Mouse (Mus musculus): Measurements from ENCODE around the gene Plekhg1. TPM values are rescaled to one million over a fixed set of nuclear protein-coding genes. Genes with fewer than 3 reads are reported as not detected.

The Plekhg1 gene
- polyA plus RNA-seq, 1 experiment from 2014 or later, result 19.3 TPM

DNA sequence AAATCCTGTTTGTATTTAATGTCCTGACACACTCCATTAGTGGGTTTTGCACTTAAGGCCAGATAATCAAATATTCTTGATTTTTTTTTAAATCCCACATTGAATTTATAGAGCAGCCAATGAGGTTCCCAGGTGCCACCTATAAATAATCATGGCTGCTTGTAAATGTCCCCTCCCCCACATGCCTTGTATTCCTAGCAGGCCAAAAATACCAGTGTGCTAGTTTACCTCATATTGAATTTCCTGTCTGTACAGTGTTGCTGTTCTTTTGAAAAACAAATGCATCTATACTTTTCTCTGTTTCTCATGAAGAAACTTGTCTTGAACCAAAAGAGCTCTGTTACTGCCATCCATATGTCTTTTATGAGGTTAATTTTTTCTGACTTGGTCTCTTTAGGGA, 59.3 kb downstream of the Plekhg1 start:
- Histone ChIP-seq H3K36me3 (no peaks in the 10 kb centered on the region), H3K4me2 (no peak overlapping the region), H3K9me3 (no peaks in the 10 kb centered on the region), H3K4me3 (no peak overlapping the region), H3K27ac (no peak overlapping the region), H3K27me3 (no peaks in the 10 kb centered on the region), H3K4me1 (0 out of 2 replicates have a peak, but pooled peaks cover 2% of the 10 kb centered on the region), H3K9ac (no peak overlapping the region)
- ATAC-seq (ENCODE audit: insufficient number of reproducible peaks, low FRiP score, low TSS enrichment, low read depth), result no peak

DNA sequence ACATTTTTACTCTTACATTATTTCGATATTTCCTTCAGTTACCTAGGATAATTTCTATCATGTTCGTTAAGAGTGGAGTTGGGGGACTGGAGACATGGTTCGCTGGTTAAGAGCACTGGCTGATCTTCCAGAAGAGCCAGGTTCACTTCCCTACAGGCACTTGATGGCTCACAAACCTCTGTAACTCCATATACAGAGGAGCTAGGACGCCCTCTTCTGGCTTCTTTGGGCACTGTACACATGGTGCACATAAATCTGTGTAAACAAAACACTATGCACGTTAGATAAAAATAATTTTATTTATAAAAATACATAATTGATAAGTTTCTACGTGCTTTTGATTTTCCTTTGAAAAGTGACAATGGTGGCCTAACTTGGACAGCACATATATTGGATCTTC, 61.1 kb downstream of the Plekhg1 start:
- Histone ChIP-seq H3K27me3 (no peaks in the 10 kb centered on the region), H3K36me3 (no peaks in the 10 kb centered on the region), H3K9me3 (no peaks in the 10 kb centered on the region), H3K27ac (no peak overlapping the region), H3K4me1 (0 out of 2 replicates have a peak, but pooled peaks cover 2% of the 10 kb centered on the region), H3K9ac (no peak overlapping the region), H3K4me3 (no peak overlapping the region), H3K4me2 (no peak overlapping the region)
- 82% methylated on average over 6 of the region's 6 CpGs for WGBS
- ATAC-seq (ENCODE audit: insufficient number of reproducible peaks, low FRiP score, low TSS enrichment, low read depth), result no peak

DNA sequence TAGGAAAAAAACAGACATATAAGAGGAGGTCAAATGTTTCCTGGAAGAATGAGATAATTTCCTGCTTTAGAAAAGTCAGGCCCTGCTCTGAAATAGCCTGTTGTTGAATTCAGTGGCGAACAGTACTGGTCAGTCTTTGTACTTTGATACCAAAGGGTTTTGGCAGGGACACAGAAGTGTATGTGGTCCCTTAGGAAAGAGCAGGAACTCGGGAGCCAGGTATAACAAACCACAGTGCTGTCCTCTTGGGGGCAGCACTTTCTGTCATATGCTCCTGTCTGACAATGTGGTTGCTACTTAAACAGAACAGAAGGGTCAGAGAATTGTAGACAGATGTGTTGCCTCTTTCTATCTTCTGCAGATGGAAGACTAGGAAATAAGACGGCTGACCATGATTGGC, 65.2 kb downstream of the Plekhg1 start:
- no peak for ATAC-seq (ENCODE audit: insufficient number of reproducible peaks, low FRiP score, low TSS enrichment, low read depth)
- 44% methylated on average over 3 of the region's 3 CpGs for WGBS
- H3K36me3 ChIP-seq, result no peaks in the 10 kb centered on the region
- H3K9me3 ChIP-seq, result no peaks in the 10 kb centered on the region
- no peak overlapping the region for H3K4me3 ChIP-seq
- H3K4me1 ChIP-seq, result peaks cover 15% of the 10 kb centered on the region
- H3K9ac ChIP-seq, result no peak overlapping the region
- no peak overlapping the region for H3K27ac ChIP-seq
- no peak overlapping the region for H3K4me2 ChIP-seq
- H3K27me3 ChIP-seq, result no peaks in the 10 kb centered on the region

DNA sequence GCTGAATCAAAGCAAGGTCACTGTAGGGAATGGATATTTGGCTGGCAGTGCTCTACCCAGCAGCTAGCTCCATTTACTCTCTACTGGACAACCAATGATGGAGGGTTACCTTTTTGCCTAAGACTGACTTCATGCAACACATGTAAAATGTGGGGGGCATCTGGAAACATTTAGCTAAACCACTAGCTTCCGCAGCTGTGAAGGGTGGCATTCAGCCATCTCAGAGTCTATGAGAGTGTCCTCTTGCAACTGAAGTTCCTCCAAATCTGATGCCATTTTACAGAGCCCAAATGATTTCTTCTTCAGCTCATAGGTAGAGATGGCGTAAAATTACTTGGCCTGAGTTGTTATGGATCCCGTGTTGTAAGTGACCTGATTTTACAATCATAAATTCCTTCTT, 67.8 kb downstream of the Plekhg1 start:
- no peaks in the 10 kb centered on the region for H3K27me3 ChIP-seq
- no peak overlapping the region for H3K4me2 ChIP-seq
- WGBS, result 39% methylated on average over 3 of the region's 3 CpGs
- peaks cover 24% of the 10 kb centered on the region for H3K4me1 ChIP-seq
- no peaks in the 10 kb centered on the region for H3K9me3 ChIP-seq
- H3K4me3 ChIP-seq, result no peak overlapping the region
- no peaks in the 10 kb centered on the region for H3K36me3 ChIP-seq
- ATAC-seq (ENCODE audit: insufficient number of reproducible peaks, low FRiP score, low TSS enrichment, low read depth), result peak; percentile 55; the same call in 1 of the 2 replicates
- peak overlapping the region; percentile 54 for H3K27ac ChIP-seq
- no peak overlapping the region for H3K9ac ChIP-seq

DNA sequence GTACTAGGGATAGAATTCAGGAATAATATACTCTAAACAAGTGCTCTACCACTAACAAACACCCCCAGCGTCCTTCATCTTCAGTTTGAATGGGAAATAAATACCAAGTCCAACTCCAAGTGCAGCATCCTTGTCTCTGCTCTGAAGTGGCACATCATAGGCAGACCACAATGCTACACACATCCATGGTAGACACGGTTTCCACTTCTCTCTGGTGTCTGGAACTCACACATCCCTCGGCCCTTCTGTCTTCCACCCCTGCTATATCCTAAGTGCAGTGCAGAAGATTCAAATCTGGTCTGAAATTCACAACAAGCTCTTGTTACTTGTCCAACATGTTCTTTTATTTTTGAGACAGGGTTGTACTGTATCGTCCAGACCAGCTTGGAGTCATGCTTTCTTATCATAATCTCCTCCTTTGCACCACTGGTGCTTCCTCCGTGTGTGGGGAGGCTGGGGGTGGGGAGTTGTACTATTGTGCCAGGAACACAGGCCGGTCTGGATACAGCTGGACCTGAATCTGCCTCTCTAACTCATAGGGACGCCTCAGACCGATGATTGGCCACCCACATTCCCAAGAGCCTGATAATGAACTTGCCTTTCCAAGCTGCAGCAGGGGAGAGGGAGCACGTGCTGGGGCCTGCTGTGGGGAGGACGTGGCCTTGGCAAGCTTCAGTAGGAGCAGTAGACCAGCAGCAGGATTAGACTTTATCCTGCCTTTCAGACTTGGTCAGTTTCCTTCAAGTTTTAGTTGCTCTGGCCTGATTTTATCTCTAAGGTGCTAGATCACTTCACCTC, 70.5 kb downstream of the Plekhg1 start:
- H3K4me1 ChIP-seq, result peaks cover 24% of the 10 kb centered on the region

DNA sequence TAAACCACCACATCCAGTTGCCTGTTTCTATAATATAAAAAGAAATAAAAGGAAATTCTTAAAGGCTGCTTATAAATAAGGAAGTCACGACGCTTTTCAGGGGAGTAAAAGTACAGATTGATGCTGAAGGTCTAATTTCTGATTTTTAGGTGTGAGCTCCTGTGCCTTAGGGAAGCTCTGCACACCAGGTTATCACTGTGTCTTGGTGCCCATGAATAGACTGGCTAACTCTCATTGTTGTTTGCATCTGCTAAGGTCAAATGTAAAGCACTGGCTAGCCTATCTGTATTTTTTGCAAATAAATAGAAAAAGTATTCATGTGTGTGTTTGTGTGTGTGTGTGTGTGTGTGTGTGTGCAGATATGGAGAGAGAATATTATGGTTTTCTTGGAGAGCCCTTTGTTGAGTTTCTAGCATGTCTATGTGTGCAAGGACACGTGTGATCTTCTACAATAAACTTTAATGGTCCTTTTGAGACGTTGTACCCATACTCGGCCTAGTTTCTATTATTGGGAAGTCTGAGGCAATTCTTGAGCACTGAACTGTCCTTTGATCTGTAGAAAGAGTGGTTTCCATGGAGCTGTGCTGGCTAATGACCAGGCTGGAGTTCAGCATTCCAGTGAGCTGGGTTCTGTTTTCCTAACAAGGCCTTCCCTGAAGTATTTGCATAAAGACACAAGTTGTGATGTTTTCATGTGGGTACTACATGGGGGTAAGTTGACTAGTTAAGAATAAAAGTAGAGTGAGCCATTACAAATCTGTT, 79.0 kb downstream of the Plekhg1 start:
- Histone ChIP-seq H3K9ac (no peak overlapping the region), H3K4me2 (no peak overlapping the region), H3K4me1 (no peaks in the 10 kb centered on the region), H3K36me3 (no peaks in the 10 kb centered on the region), H3K27ac (no peak overlapping the region), H3K27me3 (no peaks in the 10 kb centered on the region), H3K4me3 (no peak overlapping the region), H3K9me3 (no peaks in the 10 kb centered on the region)
- ATAC-seq (ENCODE audit: insufficient number of reproducible peaks, low FRiP score, low TSS enrichment, low read depth), result no peak
- WGBS, result 51% methylated on average over 5 of the region's 5 CpGs

More for the DNA sequence above, 70.5 kb downstream of the Plekhg1 start:
- no peak overlapping the region for H3K9ac ChIP-seq
- no peaks in the 10 kb centered on the region for H3K27me3 ChIP-seq
- 43% methylated on average over 10 of the region's 10 CpGs for WGBS
- peak; percentile 56; the same call in 1 of the 2 replicates for ATAC-seq (ENCODE audit: insufficient number of reproducible peaks, low FRiP score, low TSS enrichment, low read depth)
- no peak overlapping the region for H3K4me3 ChIP-seq
- H3K9me3 ChIP-seq, result no peaks in the 10 kb centered on the region
- H3K27ac ChIP-seq, result 0 out of 2 replicates have a peak overlapping the region, but pooled peaks have one; percentile 14
- H3K36me3 ChIP-seq, result no peaks in the 10 kb centered on the region
- H3K4me2 ChIP-seq, result no peak overlapping the region

DNA sequence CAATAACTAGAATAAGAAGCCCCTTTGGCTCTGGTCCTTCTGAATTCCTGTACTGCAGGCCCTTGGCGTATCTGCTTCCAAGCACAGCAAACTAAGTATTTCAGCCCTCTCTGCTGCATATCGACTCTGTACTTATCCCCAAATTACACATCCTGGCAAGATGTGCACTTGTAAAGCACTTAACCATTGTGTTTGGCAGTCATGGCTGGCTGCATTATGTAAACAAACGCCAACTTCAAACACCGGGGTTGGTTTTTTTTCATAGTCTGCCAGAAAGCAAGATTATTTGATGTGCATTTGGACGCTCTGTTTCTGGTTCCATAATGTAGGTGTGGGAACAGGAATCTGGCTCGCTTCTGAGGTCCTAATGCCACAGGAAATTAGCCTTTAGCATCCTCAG, 83.7 kb downstream of the Plekhg1 start:
- no peaks in the 10 kb centered on the region for H3K27me3 ChIP-seq
- H3K36me3 ChIP-seq, result no peaks in the 10 kb centered on the region
- H3K4me2 ChIP-seq, result no peak overlapping the region
- ATAC-seq (ENCODE audit: insufficient number of reproducible peaks, low FRiP score, low TSS enrichment, low read depth), result peak; percentile 44; the same call in 1 of the 2 replicates
- no peak overlapping the region for H3K27ac ChIP-seq
- no peaks in the 10 kb centered on the region for H3K9me3 ChIP-seq
- no peak overlapping the region for H3K9ac ChIP-seq
- H3K4me3 ChIP-seq, result no peak overlapping the region
- 52% methylated on average over 6 of the region's 6 CpGs for WGBS
- peaks cover 2% of the 10 kb centered on the region; the same call in 1 of the 2 replicates for H3K4me1 ChIP-seq

DNA sequence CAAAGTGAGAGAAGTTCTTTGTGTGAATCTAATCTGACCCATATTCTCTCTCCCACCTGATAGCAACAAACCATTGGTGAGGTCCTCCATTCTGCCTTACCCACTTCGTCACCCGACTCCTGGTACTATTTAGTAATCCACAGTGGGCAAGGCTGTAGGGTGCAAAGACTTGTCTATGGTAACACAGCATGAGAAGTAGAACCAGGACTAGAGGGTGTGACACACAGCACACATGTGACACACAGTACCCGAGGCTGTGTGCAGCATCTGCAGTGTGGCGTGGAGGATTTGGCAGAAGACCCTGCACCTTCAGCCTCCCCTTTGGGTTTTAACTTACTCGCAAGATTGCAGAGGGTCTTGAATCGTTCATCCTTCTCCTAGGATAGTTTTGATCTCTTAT, 85.9 kb downstream of the Plekhg1 start:
- Histone ChIP-seq H3K4me3 (no peak overlapping the region), H3K4me1 (peaks cover 23% of the 10 kb centered on the region), H3K36me3 (no peaks in the 10 kb centered on the region), H3K9me3 (no peaks in the 10 kb centered on the region), H3K27me3 (no peaks in the 10 kb centered on the region), H3K9ac (no peak overlapping the region), H3K4me2 (no peak overlapping the region), H3K27ac (no peak overlapping the region)
- ATAC-seq (ENCODE audit: insufficient number of reproducible peaks, low FRiP score, low TSS enrichment, low read depth), result no peak
- 89% methylated on average over 6 of the region's 6 CpGs for WGBS

DNA sequence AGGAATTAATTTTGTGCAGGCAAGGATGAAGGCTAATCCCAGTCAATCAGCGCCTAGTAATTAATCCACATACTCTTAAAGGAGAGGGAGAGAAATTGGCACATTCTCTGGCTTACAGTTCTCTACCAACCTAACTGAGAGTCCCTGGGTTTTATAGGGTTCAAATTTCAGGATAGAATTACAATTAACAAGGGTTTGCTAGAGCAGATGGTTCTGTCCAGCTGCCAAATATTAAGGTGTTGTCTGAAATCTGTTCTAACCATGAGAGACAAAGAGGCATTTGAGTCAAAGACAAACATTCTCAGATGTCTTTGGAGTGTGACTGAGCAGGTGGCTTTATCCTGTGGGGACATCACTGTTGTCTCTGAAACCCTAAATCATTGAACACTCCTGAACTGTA, 87.2 kb downstream of the Plekhg1 start:
- no peak for ATAC-seq (ENCODE audit: insufficient number of reproducible peaks, low FRiP score, low TSS enrichment, low read depth)
- Histone ChIP-seq H3K4me1 (peaks cover 34% of the 10 kb centered on the region), H3K4me2 (no peak overlapping the region), H3K27me3 (no peaks in the 10 kb centered on the region), H3K36me3 (no peaks in the 10 kb centered on the region), H3K4me3 (no peak overlapping the region), H3K9me3 (no peaks in the 10 kb centered on the region), H3K27ac (no peak overlapping the region), H3K9ac (no peak overlapping the region)
- 47% methylated on average over 1 of the region's 1 CpGs for WGBS

DNA sequence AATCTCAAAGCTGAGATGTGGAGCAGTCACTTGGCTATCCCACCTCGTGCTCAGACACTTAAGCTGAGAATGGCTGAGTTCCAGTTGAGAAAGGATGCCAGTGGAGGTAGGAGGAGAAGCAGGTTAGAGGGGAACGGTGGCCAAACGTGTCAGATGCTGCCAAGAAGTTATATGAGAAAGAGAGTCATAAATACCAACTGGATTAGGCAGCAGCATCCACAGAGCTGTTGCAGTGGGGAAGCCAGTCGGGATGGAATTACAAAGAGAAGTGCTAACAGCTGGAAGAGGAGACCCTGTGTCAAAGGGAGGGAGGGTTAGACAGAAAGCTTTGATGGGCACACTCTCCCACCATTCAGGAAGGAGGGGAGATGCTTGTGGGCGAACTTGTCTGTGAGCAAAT, 89.3 kb downstream of the Plekhg1 start:
- ATAC-seq (ENCODE audit: insufficient number of reproducible peaks, low FRiP score, low TSS enrichment, low read depth), result peak; percentile 52; the same call in 1 of the 2 replicates
- no peaks in the 10 kb centered on the region for H3K36me3 ChIP-seq
- H3K4me3 ChIP-seq, result no peak overlapping the region
- H3K9me3 ChIP-seq, result no peaks in the 10 kb centered on the region
- H3K4me1 ChIP-seq, result peaks cover 37% of the 10 kb centered on the region
- H3K27me3 ChIP-seq, result no peaks in the 10 kb centered on the region
- no peak overlapping the region for H3K27ac ChIP-seq
- WGBS, result 9% methylated on average over 5 of the region's 5 CpGs
- H3K4me2 ChIP-seq, result no peak overlapping the region
- H3K9ac ChIP-seq, result no peak overlapping the region

DNA sequence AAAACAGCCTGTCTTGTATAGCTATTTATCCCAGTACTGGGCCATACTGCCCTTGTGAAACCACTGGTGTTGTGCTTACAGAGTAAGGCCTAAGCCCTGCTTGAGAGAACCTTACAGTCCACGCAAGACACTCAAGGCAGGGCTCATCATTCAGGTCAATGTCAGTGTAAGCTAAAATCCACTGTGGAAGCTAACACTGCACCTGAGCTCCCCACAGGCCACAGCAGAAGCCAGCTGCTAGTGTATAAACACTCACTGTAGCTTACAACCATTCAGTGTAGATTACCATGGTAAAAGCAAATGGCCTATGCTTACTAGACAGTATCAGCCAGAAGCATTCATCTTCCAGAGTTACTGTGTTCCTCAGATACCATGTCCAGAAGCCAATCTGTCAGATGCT, 90.5 kb downstream of the Plekhg1 start:
- WGBS, result 92% methylated on average over 1 of the region's 1 CpGs
- Histone ChIP-seq H3K9ac (no peak overlapping the region), H3K9me3 (no peaks in the 10 kb centered on the region), H3K4me1 (peaks cover 42% of the 10 kb centered on the region), H3K27ac (peak overlapping the region; percentile 11; the same call in 1 of the 2 replicates), H3K36me3 (no peaks in the 10 kb centered on the region), H3K27me3 (no peaks in the 10 kb centered on the region), H3K4me3 (no peak overlapping the region), H3K4me2 (no peak overlapping the region)
- ATAC-seq (ENCODE audit: insufficient number of reproducible peaks, low FRiP score, low TSS enrichment, low read depth), result no peak

Measured in limb, embryonic 15.5 days (tissue).